ENCODE assay signal across 8 mouse cellular contexts in the genomic region with DNA sequence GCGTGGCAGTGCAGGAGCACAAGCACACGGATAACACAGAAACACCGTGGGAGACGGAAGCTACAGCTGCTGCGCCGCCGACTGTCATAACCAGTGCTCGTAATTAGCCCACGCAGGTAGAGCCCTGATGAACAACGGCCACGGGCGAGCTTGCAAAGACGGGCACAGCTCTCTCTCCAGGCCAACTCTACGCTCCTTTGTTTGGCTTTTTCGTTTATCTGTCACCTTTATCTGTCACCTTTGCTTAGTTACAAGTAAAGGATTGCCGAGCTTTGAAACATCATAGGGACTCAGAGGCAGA.
DNase-seq lines count a peak whose midpoint lies in the region; ATAC-seq and TF ChIP-seq lines count a peak whose summit lies in the region.

No protein-coding gene starts in this region.

- H3K9ac ChIP-seq in forebrain, embryonic 11.5 days (ENCODE audit: low read length): peak overlapping the region; percentile 48
- H3K9ac ChIP-seq in limb, embryonic 12.5 days (replicated peaks): peak overlapping the region; percentile 45; the same call in 1 of the 2 replicates

- H3K4me1 ChIP-seq in forebrain, embryonic 11.5 days (replicated peaks; ENCODE audit: control insufficient read depth, insufficient read depth, low read length): no peaks in the 10 kb centered on the region
- peaks cover 4% of the 10 kb centered on the region; the same call in 1 of the 2 replicates for H3K4me1 ChIP-seq in limb, embryonic 12.5 days (replicated peaks)
- peaks cover 5% of the 10 kb centered on the region; the same call in 1 of the 2 replicates for H3K4me1 ChIP-seq in olfactory bulb, adult 2 months (ENCODE audit: control insufficient read depth, insufficient read depth, low read length)

- H3K4me2 ChIP-seq in forebrain, embryonic 11.5 days (ENCODE audit: low read depth, low read length, severe bottlenecking): peak overlapping the region; percentile 35
- H3K4me2 ChIP-seq in limb, embryonic 12.5 days: peak overlapping the region; percentile 53

- H3K4me3 ChIP-seq in layer of hippocampus, adult 2 months: peak overlapping the region; percentile 42
- peak overlapping the region; percentile 14 for H3K4me3 ChIP-seq in forebrain, embryonic 11.5 days (ENCODE audit: low read depth, low read length)
- H3K4me3 ChIP-seq in limb, embryonic 12.5 days (replicated peaks): peak overlapping the region; percentile 27
- peak overlapping the region; percentile 39 for H3K4me3 ChIP-seq in olfactory bulb, adult 2 months (ENCODE audit: insufficient read depth, low read depth, low read length)

- H3K27me3 ChIP-seq in forebrain, embryonic 11.5 days (ENCODE audit: control insufficient read depth, insufficient read depth, low read length): no peaks in the 10 kb centered on the region
- H3K27me3 ChIP-seq in limb, embryonic 12.5 days: no peaks in the 10 kb centered on the region

- no peak for DNase-seq in layer of hippocampus, adult 2 months (ENCODE audit: low spot score in 2 of 2)
- DNase-seq in layer of hippocampus, postnatal 10 days (ENCODE audit: low spot score in 2 of 2): no peak
- DNase-seq in forebrain, embryonic 11.5 days (ENCODE audit: low spot score): no peak
- no peak for DNase-seq in gastrocnemius, postnatal 25 days
- no peak for DNase-seq in ovary, postnatal 10 days (ENCODE audit: low spot score)
- no peak for DNase-seq in right cerebral cortex, postnatal 14 days

- 0 out of 2 replicates have a peak, but pooled peaks have one; percentile 27 for ATAC-seq in forebrain, embryonic 11.5 days (replicated peaks; ENCODE audit: low FRiP score)
- ATAC-seq in limb, embryonic 12.5 days (ENCODE audit: insufficient number of reproducible peaks, insufficient read depth, low FRiP score, low TSS enrichment, low read depth): no peak

- H3K36me3 ChIP-seq in forebrain, embryonic 11.5 days (ENCODE audit: control insufficient read depth, insufficient read depth, low read length): no peaks in the 10 kb centered on the region
- H3K36me3 ChIP-seq in limb, embryonic 12.5 days: no peaks in the 10 kb centered on the region

- no peaks in the 10 kb centered on the region for H3K9me3 ChIP-seq in forebrain, embryonic 11.5 days (ENCODE audit: control insufficient read depth, low read length)
- H3K9me3 ChIP-seq in limb, embryonic 12.5 days: no peaks in the 10 kb centered on the region

- no peak for TF ChIP-seq POLR2A in olfactory bulb, adult 2 months (IDR thresholded peaks at IDR 0.05; ENCODE audit: insufficient read depth, low read depth, low read length)

- 61% methylated on average over 16 of the region's 16 CpGs for WGBS in forebrain, embryonic 11.5 days
- WGBS in limb, embryonic 12.5 days: 54% methylated on average over 16 of the region's 16 CpGs
- WGBS in olfactory bulb, adult 2 months: 48% methylated on average over 16 of the region's 16 CpGs

- no peak for TF ChIP-seq CTCF in layer of hippocampus, adult 2 months (conservative IDR thresholded peaks at IDR 0.05)
- no peak for TF ChIP-seq CTCF in olfactory bulb, adult 2 months (IDR thresholded peaks at IDR 0.05; ENCODE audit: insufficient read depth, low read depth, low read length)

- no peak overlapping the region for H3K27ac ChIP-seq in layer of hippocampus, adult 2 months
- no peak overlapping the region for H3K27ac ChIP-seq in forebrain, embryonic 11.5 days (ENCODE audit: low read depth, low read length)
- peak overlapping the region; percentile 3; the same call in 1 of the 2 replicates for H3K27ac ChIP-seq in limb, embryonic 12.5 days
- no peak overlapping the region for H3K27ac ChIP-seq in olfactory bulb, adult 2 months (ENCODE audit: insufficient read depth, low read depth, low read length)
